Mouse (Mus musculus): ENCODE results near the gene Txndc5. TPM values are rescaled to one million over a fixed set of nuclear protein-coding genes. Genes with fewer than 3 reads are reported as not detected.

Gene Txndc5
- 10 to 100 TPM; 43.5 to 46.1 TPM for total RNA-seq (2021)

DNA sequence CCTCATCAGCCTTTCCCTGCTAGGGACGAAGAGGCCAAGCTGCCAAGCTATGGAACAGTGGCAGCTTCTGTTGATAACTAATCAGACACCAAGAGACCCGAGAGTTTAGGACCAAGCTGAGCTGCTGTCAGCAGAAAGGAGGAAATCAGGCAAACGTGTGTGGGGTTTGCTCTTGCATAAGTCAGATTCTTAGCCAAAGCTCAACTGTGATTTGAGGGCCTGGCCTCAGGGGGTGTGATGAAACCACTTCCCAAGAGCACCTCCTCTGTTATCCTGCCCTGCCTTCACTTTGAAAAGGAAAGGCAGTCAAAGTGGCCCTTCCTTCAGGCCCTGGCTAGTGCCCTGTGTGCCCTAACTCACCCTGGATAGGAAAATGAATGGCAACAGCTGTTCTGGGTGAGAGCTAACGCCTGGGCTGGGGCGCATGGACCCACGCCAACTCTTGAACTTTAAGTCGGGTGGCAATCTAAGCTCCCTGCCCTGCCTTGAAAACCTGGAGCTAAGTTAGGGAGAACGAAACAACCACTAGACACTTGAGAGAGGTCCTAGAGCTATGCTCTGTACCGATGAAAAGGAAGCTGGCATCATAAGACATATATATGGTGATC lies at the start of gene Txndc5:
TSS of gene Txndc5 (minus strand) at position 138 of the 608 bp plus-strand sequence.
- intact Hi-C loops (cut with DNase I) = no loop called here
- no peak for DNase-seq (ENCODE audit: low spot score in 2 of 2)

DNA sequence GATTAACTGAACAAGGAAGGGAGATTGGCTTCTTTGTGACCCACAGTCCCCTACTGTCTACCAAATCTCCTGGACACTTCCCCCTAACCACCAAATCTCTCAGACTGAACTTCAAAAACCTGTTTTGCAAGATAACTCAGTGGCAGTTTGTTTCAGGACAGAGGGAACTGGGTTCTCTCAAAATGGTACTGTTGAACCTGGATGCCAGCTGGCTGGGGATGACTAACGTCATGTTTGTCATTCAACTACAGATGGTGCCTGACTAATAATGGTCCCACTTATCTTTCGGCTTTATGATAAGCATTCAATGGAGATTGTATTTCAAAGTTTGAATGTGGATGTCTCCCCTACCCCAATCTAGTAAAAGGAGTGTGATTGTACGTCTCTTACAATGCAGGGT lies 46.0 kb upstream of the Txndc5 start:
- no peak for DNase-seq (ENCODE audit: low spot score in 2 of 2)
- intact Hi-C loops (cut with DNase I) = no loop called here

DNA sequence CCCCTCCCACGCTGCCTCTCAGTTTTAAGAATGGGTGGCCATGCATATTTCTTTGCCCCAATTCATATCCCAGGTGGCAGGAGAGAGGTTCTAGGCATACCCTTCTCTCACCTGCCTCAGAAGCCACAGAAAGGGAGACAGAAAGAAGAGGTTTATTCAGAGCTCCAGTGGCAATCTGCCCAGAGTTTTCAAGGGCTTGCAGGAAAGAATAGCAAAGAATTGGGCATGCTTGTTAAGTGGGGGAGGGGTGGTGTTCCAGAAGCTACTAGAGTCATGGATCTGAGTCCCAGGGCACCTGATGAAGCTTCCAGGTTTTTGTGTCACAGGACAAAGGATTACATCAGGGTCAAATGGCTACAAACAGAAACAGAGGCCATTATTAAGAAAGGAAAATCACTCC lies 44.7 kb upstream of the Txndc5 start:
- DNase-seq (ENCODE audit: low spot score in 2 of 2) = no peak
- intact Hi-C loops (cut with DNase I) = no loop called here

DNA sequence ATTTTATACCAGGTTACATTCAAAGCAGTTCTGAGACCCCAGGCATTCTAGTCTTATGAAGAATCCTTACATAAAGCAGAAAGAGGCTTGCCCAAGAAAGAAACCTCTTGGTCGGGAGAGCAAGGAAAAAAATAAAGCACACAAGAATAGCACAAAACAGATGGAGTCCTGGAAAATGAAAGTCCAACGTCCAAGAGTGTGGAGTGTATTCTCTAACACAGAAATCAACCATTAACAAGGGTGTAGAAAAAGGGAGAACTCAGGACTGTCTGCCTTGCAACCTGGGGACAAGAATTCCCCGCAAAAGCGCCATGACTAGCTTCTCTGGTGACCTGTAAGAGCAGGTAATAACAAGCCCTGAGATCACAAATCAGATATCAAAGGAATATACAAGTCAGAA lies 36.6 kb upstream of the Txndc5 start:
- DNase-seq (ENCODE audit: low spot score in 2 of 2) = peak in 1 of 2 experiments; percentile 31
- intact Hi-C loops (cut with DNase I) = no loop called here

DNA sequence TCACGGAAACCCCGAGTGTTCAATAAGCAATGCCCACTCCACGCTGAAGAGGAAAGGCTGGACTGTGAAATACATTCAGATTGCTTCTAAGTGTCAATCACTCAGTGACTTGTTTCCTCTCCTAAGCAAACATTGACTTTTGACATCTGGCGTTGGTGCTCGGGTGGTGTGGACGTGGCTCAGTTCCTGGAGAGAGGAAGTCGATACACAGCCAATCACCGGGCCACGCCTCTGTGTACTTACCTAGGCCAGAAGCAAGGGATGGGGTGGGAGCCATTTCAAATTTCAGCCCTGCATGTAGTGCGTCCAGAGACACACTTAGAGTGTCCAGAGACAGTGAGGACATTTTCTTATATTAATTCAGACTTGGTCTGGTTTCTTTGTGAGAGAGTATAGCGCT lies 26.0 kb upstream of the Txndc5 start:
- intact Hi-C loops (cut with DNase I) = no loop called here

DNA sequence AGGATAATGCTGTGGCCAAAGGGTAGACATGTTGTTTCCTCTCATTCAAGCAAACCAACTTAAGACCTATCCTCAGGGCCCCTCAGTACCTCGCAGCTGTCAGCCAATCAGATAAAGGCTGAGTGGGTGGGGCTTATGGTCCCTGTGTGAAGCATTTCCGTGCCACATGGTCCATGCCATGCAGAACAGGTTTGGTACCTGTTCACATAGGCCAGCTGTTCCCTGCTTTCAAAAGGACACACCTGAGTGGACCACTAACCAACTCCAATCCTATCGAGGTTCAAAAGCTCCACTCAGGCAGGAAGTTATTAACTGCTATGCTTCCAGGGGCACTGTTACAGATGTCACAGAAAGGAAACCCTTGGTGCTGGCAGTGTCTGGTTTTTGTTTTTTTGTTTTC lies 25.6 kb upstream of the Txndc5 start:
- DNase-seq (ENCODE audit: low spot score in 2 of 2) = no peak
- intact Hi-C loops (cut with DNase I) = no loop called here

More for the DNA sequence above, 26.0 kb upstream of the Txndc5 start:
- DNase-seq (ENCODE audit: low spot score in 2 of 2) = no peak

DNA sequence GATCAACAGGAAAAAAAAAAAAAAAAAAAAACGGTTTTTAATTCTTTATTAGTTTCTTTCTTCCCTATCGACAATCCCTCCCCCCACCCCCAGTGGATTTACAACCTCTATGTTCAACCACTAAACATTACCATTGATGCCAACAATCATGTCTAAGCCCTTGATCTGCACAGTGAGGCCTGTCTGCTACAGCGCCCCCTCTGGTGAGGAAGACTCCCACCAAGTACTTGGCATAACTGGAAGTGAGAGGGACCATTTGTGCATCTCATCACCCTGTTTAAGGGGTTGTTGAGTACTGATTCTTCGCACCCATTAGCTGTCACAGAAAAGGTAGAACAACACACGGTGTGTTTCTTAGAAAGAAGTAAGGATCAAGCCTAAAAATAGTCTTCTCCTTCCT lies 20.1 kb upstream of the Txndc5 start:
- no peak for DNase-seq (ENCODE audit: low spot score in 2 of 2)
- intact Hi-C loops (cut with DNase I) = no loop called here

DNA sequence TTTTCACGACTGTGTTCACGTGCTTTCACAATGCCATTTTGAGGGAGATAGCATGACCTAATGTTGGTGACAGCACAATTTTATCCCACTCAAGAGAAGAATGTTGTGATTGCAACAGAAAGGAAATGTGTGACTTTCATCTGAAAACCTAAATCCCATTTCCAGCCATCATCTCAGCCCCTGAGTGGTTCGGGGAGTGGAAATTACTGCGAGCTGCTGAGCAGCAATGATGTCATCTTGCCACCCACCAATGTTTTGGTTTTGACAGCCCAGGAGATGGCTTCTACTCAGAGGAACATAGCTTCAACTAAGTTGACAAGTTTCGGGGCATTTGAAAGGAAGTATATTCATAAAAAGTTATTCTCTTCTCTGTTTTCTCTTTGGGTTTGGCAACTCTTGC lies 19.1 kb upstream of the Txndc5 start:
- intact Hi-C loops (cut with DNase I) = no loop called here
- no peak for DNase-seq (ENCODE audit: low spot score in 2 of 2)

DNA sequence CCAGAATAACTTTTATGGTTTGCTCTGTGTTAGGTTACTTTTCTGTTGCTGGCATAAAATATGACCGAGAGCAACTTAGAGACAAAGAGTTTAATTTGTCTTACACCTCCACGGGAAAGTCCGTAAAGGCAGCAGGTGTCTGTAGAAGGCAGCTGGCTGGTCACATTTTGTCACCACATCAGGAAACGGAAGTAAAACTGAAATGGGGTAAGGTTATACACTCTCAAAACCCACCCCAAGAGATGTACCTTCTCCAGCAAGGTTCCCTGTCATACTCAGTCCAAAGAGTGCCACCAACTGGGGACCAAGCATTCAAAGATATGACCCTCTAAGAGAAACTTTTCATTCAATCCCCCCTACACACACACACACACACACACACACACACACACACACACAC lies 18.1 kb upstream of the Txndc5 start:
- no peak for DNase-seq (ENCODE audit: low spot score in 2 of 2)
- intact Hi-C loops (cut with DNase I) = no loop called here

DNA sequence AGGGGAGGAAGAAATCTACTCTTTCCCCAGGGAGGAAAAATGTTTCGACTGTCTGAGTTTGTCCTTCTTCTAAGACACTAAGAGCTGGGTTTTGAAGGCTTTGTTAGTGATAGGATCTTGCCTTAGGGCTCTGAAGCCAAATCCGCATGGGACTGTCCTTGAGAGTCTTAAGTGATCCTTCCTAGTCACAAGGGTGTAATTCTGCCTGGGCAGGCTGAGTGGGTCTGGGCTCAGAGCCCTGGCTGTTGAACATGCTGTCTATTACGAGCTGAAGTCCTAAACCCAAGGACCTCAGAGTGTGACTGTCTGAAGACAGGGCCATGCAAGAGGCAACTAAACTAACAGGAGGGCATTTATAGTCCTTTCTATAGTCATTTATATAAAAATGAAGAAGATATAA lies 16.8 kb upstream of the Txndc5 start:
- intact Hi-C loops (cut with DNase I) = no loop called here
- no peak for DNase-seq (ENCODE audit: low spot score in 2 of 2)

DNA sequence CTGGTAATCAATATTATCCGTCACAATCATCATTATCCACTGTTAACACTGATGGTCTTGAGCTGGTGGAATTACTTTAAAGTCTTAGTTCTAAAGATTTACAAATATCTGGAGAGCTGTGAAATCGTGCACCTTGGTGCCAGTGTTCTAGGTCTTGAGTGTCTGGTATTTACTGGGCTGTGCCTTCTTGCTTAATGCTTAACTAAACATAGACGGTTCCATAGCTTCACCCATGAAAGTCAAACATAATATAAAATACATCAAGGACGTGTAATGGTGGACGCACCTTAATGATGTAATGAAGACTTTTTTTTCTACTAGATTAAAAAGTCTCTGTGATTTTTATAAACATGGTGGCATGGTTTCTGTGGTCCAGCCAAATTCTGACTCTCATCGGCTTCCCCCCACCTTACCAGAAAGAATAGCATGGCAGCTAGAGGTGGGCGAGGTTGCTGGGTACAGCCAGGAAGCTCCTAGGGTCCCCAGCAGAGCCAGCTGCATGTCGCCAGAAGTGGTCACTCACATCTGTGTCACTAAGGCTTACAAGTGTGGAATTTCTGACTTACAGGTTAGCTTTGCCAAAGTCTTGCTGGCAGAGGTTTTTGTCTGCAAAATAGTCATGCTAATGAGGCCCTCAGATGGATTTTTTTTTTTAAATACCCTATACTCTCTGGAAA lies 16.3 kb upstream of the Txndc5 start:
- intact Hi-C loops (cut with DNase I) = no loop called here
- no peak for DNase-seq (ENCODE audit: low spot score in 2 of 2)

DNA sequence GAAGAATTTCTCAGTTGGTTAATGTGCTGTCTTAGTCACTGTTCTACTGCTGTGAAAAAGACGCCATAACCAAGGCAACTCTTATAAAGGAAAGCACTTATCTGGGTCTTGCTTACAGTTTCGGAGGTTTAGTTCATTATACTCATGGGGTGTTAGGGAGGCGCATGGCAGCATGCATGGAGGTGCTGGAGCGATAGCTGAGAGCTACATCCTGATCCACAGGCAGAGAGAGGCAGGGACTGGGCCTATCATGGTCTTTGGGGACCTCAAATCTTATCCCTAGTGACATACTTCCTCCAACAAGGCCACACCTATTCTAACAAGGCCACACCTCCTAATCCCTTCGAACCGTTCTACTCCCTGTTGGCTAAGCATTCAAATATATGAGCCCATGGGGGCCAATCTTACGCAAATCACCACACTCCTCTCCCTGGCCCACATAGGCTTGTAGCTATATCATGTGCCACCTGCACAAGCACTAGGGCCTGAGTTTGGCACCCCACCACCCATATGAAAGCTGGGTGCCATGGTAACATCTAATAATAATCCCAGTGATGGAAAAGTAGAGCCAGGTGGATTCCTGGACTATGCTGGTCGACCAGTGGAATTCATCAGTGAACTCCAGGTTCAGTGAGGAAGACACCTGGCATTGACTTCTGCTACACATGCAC lies 15.0 kb upstream of the Txndc5 start:
- DNase-seq (ENCODE audit: low spot score in 2 of 2) = no peak
- intact Hi-C loops (cut with DNase I) = no loop called here

DNA sequence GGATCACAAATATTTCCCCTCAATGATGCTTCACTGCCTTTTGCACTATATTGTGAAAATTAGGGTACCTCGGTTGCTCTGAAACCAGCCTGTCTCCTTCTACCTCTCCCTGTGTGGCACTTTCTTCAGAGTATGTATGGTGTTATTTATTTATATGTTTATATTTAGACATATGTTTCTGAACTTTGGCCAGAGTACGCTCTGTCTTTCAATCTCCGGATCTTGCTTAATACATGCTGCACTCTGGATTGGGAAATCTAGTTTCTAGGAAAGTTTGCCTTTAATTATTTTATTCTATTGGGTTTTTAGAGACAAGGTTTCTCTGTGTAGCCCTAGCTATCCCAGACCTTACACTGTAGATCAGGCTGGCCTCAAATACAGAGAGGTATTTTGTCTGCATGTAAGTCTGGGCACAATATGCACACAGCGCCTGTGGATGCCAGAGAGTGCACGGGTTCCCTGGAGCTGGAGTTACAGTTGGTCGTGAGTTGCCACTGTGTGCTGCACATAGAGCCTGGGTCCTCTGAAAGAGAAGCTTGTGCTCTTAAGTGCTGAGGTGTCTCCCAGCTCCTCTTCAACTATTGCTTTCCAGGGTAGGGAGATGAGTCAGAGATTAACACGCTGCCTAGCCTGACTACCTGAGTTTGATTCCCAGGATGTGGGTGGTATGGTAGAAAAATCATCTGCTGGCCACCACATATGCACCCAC lies 10.7 kb upstream of the Txndc5 start:
- intact Hi-C loops (cut with DNase I) = no loop called here
- no peak for DNase-seq (ENCODE audit: low spot score in 2 of 2)

DNA sequence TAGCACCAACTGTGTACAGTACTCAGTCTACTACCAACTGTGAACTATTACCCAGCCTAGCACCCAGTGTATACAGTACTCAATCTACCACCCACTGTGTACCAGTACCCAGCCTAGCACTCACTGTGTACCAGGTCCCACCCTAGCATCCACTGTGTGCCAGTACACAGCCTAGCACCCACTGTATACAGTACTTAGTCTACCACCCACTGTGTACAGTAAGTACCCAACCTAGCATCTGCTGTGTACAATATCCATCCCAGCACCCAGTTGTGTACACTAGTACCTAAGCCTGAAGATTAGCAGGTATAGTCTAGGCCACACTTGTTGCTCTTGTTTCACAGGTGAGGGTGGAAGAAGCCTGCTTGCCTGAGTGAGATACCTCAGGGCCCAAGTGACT lies 8.9 kb upstream of the Txndc5 start:
- intact Hi-C loops (cut with DNase I) = no loop called here
- no peak for DNase-seq (ENCODE audit: low spot score in 2 of 2)

DNA sequence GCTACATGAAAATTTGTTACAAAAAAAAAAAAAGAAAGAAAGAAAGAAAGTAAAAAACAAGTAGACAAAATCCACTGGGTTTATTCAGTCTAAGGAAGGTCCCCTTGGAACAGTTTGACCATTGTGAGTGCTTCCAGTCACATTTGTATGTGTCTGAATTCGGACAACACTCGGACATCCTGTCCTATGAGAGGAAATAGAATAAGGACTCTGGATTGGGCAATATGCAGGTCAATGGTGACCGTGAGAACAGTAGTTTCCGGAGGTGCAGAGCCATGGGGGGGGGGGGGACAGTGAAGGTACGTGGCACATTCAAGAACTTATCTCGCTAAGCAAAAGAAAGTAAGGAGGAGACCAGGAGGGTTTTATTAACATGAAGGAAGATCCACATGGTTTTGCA lies 6.1 kb upstream of the Txndc5 start:
- intact Hi-C loops (cut with DNase I) = no loop called here
- no peak for DNase-seq (ENCODE audit: low spot score in 2 of 2)

DNA sequence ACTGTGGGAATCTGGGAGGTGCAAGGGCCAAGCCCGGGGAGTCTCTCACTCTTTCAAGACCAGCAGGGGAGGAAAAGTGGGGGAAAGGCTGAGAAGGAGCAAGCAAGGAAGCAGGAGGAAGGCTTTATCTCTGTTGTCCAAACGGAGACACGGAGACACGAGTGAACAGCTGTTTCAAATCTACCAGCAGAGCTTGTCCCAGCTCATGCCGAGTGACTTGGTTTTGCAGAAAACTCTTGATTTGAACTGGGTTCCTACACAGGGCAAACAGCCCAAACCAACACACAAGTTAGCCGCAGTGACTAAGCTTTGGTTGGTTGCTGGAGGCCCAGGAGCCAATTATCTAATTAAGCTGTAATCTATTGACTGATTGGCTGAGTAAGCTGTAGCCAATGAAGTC lies 5.4 kb upstream of the Txndc5 start:
- no peak for DNase-seq (ENCODE audit: low spot score in 2 of 2)
- intact Hi-C loops (cut with DNase I) = no loop called here

DNA sequence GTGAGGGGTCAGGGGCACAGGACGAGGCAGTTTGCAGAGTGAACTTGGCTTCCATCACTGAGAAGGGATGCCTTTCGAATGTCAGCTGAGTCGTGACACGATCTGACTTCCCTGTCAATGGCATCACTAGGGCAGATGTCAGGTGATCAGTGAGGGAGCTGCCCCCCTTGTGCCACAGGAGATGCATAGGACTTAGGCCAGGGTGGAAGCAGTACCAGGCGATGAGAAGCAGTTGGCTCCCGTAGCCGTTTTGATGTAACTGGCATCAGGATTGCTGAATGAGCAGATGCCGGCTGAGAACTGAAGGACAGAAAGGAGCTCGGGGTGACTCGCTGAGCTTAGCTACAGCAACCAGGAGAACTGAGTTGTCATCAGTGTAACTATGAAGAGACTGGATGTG lies 4.8 kb upstream of the Txndc5 start:
- no peak for DNase-seq (ENCODE audit: low spot score in 2 of 2)
- intact Hi-C loops (cut with DNase I) = no loop called here

DNA sequence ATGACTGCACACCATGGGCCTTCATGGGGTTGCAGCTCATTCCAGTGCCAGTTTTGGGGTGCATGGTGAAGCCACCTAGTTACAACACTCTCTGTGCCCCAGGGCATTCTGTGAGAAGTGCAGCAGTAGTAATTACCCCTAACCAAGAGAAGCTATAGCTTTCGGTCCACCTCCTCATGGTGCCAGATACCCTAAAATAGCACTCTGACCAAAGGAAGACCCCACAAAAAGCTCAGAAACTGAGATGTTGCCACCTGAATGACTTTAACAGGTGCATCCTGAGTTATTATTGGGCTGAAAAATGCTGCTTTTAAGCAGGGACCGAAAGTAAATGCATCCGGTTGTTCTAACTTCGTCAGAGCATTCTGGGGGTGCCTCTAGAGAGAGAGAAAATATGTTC lies 2.9 kb upstream of the Txndc5 start:
- intact Hi-C loops (cut with DNase I) = no loop called here
- DNase-seq (ENCODE audit: low spot score in 2 of 2) = no peak

DNA sequence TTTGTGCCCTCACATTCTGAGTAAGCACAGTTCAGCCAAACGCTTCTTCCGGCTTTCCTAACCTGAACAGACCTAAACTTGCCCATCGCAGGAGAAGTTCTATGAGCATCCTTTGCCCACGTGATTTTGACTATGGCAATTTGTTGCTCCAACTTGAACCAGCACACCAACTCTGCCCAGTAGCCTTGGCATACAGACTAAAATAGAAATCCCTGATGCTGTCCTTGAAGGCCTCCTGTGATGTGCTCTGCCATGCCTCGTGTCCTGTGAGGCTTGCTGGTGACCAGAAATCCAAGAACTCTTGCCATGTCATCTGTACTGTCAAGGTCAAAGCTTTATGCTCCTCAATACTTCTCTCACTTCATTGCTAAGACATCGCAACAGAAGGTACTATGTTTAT lies 952 bp upstream of the Txndc5 start:
- intact Hi-C loops (cut with DNase I) = no loop called here
- no peak for DNase-seq (ENCODE audit: low spot score in 2 of 2)

DNA sequence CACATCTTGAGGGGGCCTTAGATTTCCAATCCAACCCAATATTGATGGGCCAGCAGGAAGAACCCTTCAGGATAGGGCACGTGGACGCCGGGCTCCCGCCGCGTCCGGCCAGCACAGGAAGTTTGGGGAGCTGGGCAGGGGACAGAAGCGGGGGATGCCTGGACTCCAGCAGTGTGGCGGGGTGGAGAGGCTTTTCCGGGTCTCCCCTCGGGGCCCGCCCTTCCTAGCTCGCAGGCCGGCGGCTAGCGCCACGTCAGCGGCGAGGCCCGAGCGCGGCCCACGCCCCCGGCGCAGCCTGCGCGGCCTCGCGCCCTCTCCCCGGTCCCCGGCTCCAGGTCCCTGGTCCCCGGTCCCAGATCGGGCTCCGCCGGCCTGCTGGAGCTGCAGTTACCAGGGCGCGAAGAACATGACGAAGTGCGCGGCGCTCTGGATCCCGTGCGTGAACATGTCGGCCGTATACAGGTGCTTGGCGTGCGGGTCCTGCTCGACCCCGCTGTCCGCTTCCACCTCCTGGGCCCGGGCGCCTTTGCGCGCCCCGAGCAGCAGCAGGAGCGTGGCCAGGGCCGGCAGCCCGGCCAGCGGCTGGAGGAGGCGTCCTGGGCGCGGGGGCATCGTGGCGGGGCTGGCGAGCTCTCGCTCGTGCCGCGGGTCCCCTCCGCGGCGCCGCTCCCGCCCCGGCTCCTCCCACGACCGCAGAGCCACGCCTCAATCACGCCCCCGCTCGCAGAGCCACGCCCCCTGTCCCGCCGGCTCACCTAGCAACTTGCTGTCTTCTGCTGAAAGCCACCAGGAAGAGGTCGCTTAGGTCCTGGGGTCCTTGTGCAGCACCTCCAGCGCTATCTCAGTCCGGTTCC lies 600 bp downstream of the Txndc5 start:
- peak; percentile 82 to 87 for DNase-seq (ENCODE audit: low spot score in 2 of 2)
- intact Hi-C loops (cut with DNase I) = no loop called here

Measured in left cerebral cortex, postnatal 25 days (tissue).